Mouse (Mus musculus): ENCODE data around the gene Olfr715.
"Not testable (repeated sequence)": the region's sequence is repeated elsewhere in the genome, so short reads cannot be mapped to it uniquely, and the experiment has no call there.

Olfr715 gene

DNA sequence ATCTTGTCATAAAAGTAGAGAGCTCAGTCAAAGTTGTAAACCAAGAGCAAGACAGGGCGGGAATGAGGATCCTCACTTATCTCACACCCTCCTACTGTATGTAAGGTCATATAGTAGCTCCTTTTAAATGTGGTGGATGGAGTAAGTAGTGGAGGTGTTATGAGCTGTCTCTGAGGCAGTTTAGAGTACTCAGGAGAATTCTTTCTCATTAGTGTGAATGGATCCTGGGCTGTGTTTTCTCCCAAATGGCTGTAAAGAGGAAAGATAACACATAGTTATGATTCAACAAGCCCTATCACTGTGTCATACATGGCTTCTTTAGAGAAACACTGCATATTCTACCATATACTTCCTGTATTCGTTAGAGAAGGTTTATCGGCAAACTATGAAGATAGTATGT, at the start of gene Olfr715:
Gene Olfr715 (minus strand): TSS at position 101 of the 400 bp plus-strand sequence.
- DNase-seq (ENCODE audit: low read depth): not testable (repeated sequence)

DNA sequence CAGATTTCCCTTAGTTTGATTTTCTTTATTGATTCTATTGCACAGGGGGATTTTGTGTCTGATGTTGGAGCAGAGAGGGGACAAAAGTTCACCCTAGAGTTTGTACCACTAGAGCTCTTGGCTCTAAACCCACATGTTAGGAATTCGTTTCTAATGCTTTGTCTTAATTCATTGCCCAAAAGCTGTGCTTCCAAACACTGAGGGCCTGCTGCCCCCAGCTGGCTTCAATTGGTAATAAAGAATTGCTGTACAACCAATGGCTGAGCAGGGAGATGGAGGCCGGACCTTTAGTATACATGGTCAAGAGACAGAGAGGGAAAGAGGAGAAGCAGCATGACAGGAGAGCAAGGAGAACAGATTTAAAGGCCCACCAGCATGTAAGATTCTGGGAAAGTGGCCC, 49.5 kb upstream of the Olfr715 start:
- no peak for DNase-seq (ENCODE audit: low read depth)

DNA sequence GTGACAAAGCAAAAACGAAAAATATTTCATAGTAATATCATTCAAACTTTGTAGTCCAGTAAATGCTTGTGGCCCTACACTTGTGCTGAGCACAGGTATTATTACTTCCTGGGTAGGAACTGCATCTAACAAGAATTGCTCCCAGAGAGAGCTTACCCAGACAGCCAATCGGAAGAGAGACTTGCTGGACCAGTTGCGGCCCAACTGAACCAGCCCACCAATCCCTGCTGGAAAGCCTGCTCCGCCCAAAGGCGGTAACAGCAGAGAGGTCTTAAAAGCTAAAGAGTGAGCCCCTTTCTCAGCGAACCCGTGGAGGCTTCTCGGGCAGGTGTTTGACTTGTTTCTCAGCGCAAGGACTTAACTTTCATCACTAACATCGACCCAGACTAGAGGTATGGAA, 35.8 kb upstream of the Olfr715 start, which contains the start of gene Nlrp14:
Gene Nlrp14 (plus strand): TSS at position 301 of the 400 bp plus-strand sequence.
- no peak for DNase-seq (ENCODE audit: low read depth)

DNA sequence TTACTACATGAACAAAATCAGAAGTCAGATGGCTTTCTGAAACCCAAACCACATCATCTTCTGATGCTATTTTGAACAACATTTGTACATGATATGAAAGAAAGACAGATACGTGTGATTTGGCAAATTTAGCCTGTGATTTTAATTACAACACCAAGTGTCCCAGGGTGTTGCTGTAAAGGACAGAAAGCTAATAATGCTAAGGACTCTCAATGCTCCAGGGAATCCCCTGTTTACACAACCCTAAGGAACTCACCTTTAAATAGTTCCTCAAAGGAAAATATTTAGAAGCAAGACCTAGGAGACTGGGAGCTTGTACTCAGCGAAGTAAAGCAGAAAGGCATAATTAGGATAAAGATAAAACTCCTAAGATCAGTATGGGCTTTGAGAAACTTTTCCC, 7.1 kb upstream of the Olfr715 start, which contains the start of gene Olfr716:
Gene Olfr716 (plus strand): TSS at position 301 of the 400 bp plus-strand sequence.
- not testable (repeated sequence) for DNase-seq (ENCODE audit: low read depth)

DNA sequence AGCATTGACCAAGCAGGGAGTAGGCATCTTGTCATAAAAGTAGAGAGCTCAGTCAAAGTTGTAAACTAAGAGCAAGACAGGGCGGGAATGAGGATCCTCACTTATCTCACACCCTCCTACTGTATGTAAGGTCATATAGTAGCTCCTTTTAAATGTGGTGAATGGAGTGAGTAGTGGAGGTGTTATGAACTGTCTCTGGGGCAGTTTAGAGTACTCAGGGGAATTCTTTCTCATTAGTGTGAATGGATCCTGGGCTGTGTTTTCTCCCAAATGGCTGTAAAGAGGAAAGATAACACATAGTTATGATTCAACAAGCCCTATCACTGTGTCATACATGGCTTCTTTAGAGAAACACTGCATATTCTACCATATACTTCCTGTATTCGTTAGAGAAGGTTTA, 20.6 kb downstream of the Olfr715 start, which contains the start of gene Olfr715b:
Gene Olfr715b (minus strand): TSS at position 101 of the 400 bp plus-strand sequence.
- not testable (repeated sequence) for DNase-seq (ENCODE audit: low read depth)

DNA sequence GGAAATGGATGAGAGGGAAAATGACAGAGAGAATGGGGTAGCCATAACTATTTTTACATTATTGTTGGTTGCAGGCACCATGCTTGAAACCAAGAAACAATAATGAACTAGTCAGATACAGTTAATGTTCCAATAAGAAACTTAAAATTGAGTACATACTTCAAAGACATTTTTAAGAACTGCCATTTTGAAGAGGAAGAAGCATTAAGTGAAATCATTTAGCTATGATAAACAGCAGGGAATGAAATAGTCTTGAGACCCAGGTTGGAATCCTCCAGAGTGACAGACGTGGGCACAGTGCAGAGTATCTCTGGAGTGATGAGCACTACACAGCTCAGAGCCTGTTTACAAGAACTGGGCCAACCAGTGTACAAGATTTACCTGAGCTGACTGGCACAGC, 38.0 kb downstream of the Olfr715 start, which contains the start of gene Olfr17:
Gene Olfr17 (plus strand): TSS at position 301 of the 400 bp plus-strand sequence.
- no peak for DNase-seq (ENCODE audit: low read depth)
